Mouse (Mus musculus) heart, adult 2 months (tissue): ENCODE measurements around the gene Cerkl. TPM values are rescaled to one million over a fixed set of nuclear protein-coding genes. Genes with fewer than 3 reads are reported as not detected.

Source experiments
- DNase-seq, 2 experiments: peaks; one replicate each; pipeline ENCODE4 v3.0.0; 2021
- H3K27ac ChIP-seq: fragments of 200-600 bp; 2 replicates; pipeline ENCODE4 v1.8.1; 2022
- H3K27me3 ChIP-seq: fragments of 200-500 bp; 2 replicates; pipeline ENCODE4 v1.6.1; 2012; ENCODE audit warnings: mild to moderate bottlenecking, low read length, inconsistent platforms, mixed read lengths; ENCODE audit not compliant: control insufficient read depth, insufficient read depth
- H3K36me3 ChIP-seq: fragments of 200-500 bp; 2 replicates; pipeline ENCODE4 v1.6.1; 2012; ENCODE audit warnings: low read length, inconsistent platforms; ENCODE audit not compliant: control insufficient read depth, insufficient read depth
- H3K4me1 ChIP-seq: fragments of 200-500 bp; 2 replicates; pipeline ENCODE4 v1.6.1; 2011; ENCODE audit warnings: low read length; ENCODE audit not compliant: control insufficient read depth, insufficient read depth
- H3K4me3 ChIP-seq: fragments of 200-600 bp; 2 replicates; pipeline ENCODE4 v1.8.1; 2022
- H3K79me2 ChIP-seq: fragments of 200-500 bp; replicated peaks from 2 replicates; pipeline ENCODE4 v1.6.1; 2012; ENCODE audit warnings: mild to moderate bottlenecking, inconsistent platforms, low read length, moderate library complexity, mixed read lengths; ENCODE audit not compliant: control insufficient read depth, insufficient read depth
- H3K9ac ChIP-seq: fragments of 200-500 bp; 2 replicates; pipeline ENCODE4 v1.6.1; 2012; ENCODE audit warnings: low read depth, mild to moderate bottlenecking, control low read depth, inconsistent platforms, low read length, mixed read lengths
- CTCF ChIP-seq: fragments of 200-600 bp; IDR thresholded peaks from 2 replicates; pipeline ENCODE4 v1.8.1; 2022; ENCODE audit warnings: antibody characterized with exemption, mild to moderate bottlenecking, moderate library complexity
- EP300 ChIP-seq: fragments of 200-500 bp; IDR thresholded peaks from 2 replicates; pipeline ENCODE4 v1.6.1; 2011; ENCODE audit warnings: low read depth, low read length, control low read depth; ENCODE audit not compliant: insufficient read depth
- POLR2A ChIP-seq: fragments of 200-500 bp; IDR thresholded peaks from 2 replicates; pipeline ENCODE4 v1.6.1; 2011; ENCODE audit warnings: mild to moderate bottlenecking, low read depth, low read length, control low read depth; ENCODE audit not compliant: insufficient read depth
- WGBS: fragments of 180-500 bp; shearing (Covaris S2); methylation state at CpG from one replicate; pipeline ENCODE4 v1.1.7; 2018; 5-methylcytosine and 5-hydroxymethylcytosine counted together
- intact Hi-C: fragments of 180-260 bp; cut with DNase I; formaldehyde crosslinking; loops from one replicate; pipeline ENCODE4 v1.15.1; 2025
- polyA plus RNA-seq: library from polyadenylated mRNA; depleted of rRNA; stranded (reverse); fragments of >200 nt; gene quantifications from 2 replicates; pipeline ENCODE4 v1.2.3, GENCODE M21; 2012
- total RNA-seq, 2 experiments: library from RNA; stranded (reverse); gene quantifications; 2 replicates each; pipeline ENCODE4 v1.2.3; 2021

Cerkl gene
- total and polyA plus RNA-seq, 3 experiments, result 0.47 to 0.82 (median 0.73) TPM

DNA sequence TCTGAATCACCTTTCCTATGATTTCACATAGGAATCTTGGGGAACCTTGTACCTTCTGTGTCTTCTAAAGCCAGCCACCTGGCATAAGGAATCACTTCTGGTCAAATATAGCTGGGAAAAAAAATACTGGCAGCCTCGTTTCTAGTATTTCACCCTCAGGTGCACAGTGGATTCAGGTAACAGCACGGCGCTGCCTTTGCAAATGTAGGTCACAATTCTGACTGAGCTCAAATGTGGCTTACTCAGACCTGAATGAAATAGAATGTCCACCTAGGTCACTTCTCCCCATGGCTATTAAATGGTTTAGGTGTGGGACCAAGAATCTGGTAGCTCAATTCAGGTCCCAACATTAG, 45.7 kb downstream of the Cerkl start:
- H3K36me3 ChIP-seq, result no peaks in the 10 kb centered on the region
- WGBS, result 88% methylated on average over 3 of the region's 3 CpGs
- no peak for TF ChIP-seq POLR2A
- no peak for TF ChIP-seq EP300
- no peak for TF ChIP-seq CTCF

DNA sequence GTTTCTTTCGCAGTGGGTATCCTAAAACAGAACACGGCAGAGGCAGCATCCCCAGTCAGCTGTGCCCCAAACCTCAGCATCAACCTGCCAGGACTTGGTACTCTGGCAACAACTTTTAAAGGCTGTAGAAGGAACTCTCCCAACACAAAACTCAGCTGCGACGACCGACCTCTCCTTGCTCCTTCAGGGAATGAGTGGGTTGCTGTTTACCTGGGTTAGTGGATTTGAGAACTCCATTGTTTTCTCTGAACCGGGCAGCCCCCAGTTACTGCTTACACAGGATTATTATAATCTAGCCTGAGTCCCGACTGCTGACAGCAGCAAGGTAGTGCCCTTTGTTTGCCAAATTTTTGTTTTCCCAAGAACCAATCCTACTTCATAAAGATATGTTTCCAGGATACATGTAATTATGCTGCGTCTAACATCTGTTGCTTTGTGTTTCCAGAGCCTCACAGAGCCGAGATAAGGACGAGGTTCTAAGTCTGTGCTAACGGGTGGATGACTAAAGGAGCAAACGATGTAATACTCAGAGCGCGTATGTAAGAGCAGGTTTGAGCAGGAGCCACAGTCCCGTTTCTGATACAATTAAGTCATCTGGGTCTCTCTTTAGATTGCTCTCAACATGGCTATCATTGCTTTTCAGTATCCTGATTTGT, 46.2 kb downstream of the Cerkl start:
- no peak overlapping the region for H3K9ac ChIP-seq
- no peaks in the 10 kb centered on the region for H3K4me1 ChIP-seq
- DNase-seq, result no peak
- H3K79me2 ChIP-seq, result no peaks in the 10 kb centered on the region
- H3K36me3 ChIP-seq, result no peaks in the 10 kb centered on the region
- TF ChIP-seq POLR2A (no peak), CTCF (no peak), EP300 (no peak)
- 36% methylated on average over 15 of the region's 15 CpGs for WGBS
- H3K27ac ChIP-seq, result no peak overlapping the region
- no peaks in the 10 kb centered on the region for H3K27me3 ChIP-seq
- H3K4me3 ChIP-seq, result no peak overlapping the region
- intact Hi-C loops, result no loop called here

More for the DNA sequence above, 45.7 kb downstream of the Cerkl start:
- Histone ChIP-seq H3K9ac (no peak overlapping the region), H3K79me2 (no peaks in the 10 kb centered on the region), H3K27ac (no peak overlapping the region), H3K4me1 (no peaks in the 10 kb centered on the region), H3K27me3 (no peaks in the 10 kb centered on the region), H3K4me3 (no peak overlapping the region)
- intact Hi-C loops, result no loop called here
- DNase-seq, result no peak

DNA sequence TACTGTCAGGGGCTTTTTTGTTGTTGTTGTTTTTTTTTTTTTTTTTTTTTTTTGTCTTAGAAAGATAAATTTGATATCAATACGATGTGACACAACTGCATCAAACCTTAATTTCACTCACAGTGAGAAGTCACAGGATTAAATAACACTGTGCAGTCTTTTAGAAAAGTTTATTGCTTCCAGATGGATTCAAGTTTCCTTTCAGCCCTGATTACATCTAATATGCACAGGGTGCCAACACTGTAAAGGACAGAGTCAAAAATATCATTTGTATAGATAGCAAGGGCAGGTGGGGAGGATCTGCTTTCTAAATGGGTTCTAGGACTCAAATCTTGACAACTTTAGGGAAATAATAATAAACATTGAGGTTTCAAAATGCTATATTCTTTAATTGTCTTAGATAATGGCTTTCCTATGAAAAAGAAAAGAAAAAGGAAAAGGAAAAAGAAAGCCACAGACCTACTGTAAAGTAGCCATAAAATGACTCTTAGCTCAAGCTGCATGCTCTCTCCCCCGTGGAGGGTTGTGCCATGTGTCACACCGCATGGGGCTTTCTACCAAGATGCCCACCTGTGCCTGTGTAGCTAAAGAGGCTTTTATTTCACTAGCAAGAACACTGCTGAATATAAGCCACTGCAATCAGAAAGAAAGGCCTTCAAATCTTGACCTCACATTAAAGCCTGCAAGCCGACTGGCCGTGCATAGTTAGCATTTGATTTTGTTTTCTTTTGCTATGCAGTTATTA, 50.8 kb downstream of the Cerkl start:
- 81% methylated on average over 5 of the region's 5 CpGs for WGBS
- Histone ChIP-seq H3K36me3 (no peaks in the 10 kb centered on the region), H3K27me3 (no peaks in the 10 kb centered on the region), H3K4me1 (no peaks in the 10 kb centered on the region), H3K9ac (no peak overlapping the region), H3K79me2 (no peaks in the 10 kb centered on the region), H3K27ac (no peak overlapping the region), H3K4me3 (no peak overlapping the region)
- intact Hi-C loops, result no loop called here
- no peak for DNase-seq
- TF ChIP-seq EP300 (no peak), CTCF (no peak), POLR2A (no peak)

DNA sequence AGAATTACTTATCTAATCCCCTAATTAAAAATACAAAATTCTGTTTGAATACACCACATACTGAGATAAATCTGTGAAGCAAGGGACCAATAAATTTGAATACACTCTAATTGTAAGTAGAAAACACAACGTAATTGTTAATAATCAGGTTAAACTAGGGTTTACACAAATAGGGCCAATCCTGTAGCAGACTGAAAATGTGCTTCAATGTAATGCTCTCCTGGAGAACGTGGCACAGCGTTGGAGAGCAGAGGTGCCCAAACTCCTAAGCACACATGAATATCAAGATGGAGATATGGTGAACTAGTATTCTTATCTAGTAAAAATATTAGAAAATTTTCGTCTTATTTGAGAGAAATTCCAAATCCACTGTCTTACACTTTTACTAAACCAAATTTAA, 56.5 kb downstream of the Cerkl start:
- DNase-seq, result no peak
- Histone ChIP-seq H3K36me3 (no peaks in the 10 kb centered on the region), H3K27me3 (no peaks in the 10 kb centered on the region), H3K4me3 (no peak overlapping the region), H3K27ac (no peak overlapping the region), H3K9ac (no peak overlapping the region), H3K79me2 (no peaks in the 10 kb centered on the region), H3K4me1 (no peaks in the 10 kb centered on the region)
- intact Hi-C loops, result no loop called here
- TF ChIP-seq CTCF (no peak), EP300 (no peak)
- 70% methylated on average over 4 of the region's 4 CpGs for WGBS

DNA sequence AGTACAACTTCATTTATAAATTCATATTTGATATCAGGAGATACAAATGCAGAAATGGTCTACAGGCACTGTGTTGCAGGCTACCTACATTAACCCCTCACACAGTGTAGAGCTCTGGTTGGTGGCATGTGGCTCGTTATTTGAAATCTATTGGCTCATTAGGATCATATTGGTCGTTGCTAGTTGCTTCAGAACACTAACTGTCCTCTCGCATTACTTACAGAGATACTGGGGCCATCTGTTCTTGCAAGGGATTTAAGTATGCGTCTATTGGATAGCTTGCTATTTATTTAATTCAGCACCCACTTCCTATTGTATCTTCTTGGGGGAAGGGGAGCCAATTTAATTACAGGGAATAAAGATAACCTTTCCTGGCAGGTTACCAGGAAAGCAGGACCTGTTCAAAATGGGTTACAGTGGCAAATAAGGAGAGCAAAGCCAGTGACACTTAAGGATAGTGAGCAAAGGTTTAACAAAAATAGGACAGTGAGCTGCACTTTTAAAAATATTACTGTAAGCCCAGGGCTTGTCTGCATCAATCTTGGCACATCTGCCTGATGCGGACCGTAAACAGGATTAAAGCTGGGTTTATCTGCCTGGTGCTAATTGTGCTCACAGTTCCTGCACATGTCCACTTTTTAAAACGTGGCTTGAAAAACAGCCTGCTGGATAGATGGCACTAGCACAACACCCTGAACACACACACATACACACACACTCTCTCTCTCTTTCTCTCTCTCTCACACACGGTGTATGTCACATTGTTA, 57.2 kb downstream of the Cerkl start:
- H3K36me3 ChIP-seq, result no peaks in the 10 kb centered on the region
- no peak overlapping the region for H3K4me3 ChIP-seq
- no peaks in the 10 kb centered on the region for H3K27me3 ChIP-seq
- no peaks in the 10 kb centered on the region for H3K4me1 ChIP-seq
- no peak overlapping the region for H3K9ac ChIP-seq
- WGBS, result 44% methylated on average over 8 of the region's 8 CpGs
- no peaks in the 10 kb centered on the region for H3K79me2 ChIP-seq
- intact Hi-C loops, result no loop called here
- TF ChIP-seq POLR2A (no peak), CTCF (no peak), EP300 (no peak)
- no peak overlapping the region for H3K27ac ChIP-seq
- no peak for DNase-seq

DNA sequence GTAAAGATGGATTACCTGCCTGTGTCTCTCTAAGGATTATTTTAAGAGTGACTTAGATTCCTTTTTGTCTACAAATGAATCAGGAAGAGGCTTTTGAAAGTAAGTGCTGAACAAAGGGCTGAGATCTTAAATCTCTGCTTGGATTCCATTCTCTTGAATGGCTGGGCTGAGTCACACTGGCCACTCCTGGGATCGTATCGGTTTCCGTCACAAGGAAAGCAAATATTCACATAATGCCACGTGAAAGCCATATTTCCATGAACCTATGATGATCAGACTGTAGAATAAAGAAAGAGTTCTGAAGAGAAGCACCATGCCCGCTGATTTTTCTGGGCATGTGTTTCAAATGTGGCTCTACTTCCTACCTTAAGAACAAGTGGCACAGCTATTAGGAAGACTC, 57.8 kb downstream of the Cerkl start:
- Histone ChIP-seq H3K4me3 (no peak overlapping the region), H3K27ac (no peak overlapping the region), H3K36me3 (no peaks in the 10 kb centered on the region), H3K27me3 (no peaks in the 10 kb centered on the region), H3K9ac (no peak overlapping the region), H3K4me1 (no peaks in the 10 kb centered on the region), H3K79me2 (no peaks in the 10 kb centered on the region)
- intact Hi-C loops, result no loop called here
- DNase-seq, result no peak
- WGBS, result 74% methylated on average over 5 of the region's 5 CpGs
- no peak for TF ChIP-seq POLR2A
